Mouse (Mus musculus): Measurements from ENCODE around the gene Prune1.

Prune1 gene

DNA sequence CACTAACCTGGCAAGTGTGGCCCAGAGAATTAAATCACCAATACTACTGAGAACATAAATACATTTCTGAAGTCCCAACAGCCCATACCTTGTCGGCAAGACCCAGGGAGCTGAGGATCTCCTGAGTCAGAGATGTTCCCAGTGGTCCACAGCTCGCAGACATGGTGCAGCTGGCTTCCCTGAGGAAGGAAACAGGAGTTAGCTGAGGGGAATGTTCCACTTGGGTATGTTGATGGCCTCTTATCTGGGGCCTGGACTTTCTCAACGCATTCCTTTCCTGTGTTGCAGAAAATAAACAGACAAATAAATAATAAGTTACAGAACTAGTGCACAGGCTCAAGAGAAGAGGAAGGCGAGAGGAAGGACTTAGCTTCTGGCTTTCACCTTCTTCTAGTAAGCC, 24.4 kb upstream of the Prune1 start:
- DNase-seq (ENCODE audit: low spot score): no peak

DNA sequence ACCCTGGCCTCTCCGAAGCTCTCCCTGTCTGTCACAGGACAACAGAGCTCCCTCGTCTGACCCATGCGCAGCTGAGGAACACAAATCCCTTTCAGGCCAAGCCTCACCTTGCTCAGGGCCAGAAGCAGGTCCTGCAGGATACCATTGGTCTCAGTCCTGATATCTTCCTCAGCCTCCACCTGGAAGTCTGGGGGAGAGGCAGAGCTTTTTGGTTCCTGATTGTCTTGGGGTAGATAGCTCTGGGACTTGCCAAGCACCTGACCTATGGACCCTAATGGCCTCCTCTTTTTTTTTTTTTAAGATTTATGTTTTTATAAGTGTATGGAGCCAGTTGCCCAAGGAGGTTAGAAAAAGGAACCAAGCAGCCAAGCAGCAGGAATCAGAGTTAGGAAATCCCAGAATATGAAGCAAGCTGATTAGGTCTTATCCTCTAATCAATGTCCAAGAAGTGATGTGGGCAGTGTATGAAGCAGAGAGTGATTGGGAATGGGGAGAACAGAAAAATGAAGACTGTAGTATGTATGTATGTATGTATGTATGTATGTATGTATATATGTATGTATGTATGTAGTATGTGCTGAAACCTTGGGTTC, 19.4 kb upstream of the Prune1 start:
- no peak for DNase-seq (ENCODE audit: low spot score)

DNA sequence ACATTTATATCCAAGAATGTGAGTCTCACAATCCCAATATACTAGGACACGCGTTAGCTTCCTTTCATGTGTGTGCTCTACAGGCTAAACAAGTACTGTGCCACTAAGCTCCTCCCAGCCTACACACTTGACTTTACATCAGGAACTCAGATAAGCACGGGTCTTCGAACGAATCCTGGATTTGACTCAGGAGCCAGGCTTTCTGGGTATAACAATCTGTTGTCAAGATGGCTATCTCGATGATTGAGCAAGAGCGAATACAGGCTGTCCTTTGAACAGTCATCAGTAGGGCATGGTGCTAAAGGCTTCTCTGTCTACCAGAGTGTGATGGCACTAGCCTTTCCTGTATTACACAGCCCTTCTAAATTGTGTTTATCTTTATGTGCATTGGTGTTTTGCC, 16.1 kb upstream of the Prune1 start:
- no peak for DNase-seq (ENCODE audit: low spot score)

DNA sequence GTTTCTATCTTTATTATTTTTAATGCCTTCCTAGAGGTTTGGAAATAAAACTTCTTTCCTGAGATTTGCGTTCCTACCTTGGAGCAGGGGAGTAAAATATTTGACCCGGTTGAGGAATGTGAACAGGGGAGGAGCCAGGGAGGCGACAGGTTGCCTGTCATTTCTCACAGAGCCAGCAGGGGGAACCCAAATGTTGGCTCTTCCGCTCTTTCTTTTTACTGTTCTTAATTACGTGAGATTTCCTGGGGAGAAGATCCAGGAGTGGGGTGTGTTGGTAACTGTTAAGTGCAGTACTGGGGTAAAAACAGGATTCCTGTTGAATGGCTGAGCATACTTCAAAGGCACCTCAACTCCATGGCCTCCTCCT, 14.2 kb upstream of the Prune1 start:
- DNase-seq (ENCODE audit: low spot score): peak; percentile 45

DNA sequence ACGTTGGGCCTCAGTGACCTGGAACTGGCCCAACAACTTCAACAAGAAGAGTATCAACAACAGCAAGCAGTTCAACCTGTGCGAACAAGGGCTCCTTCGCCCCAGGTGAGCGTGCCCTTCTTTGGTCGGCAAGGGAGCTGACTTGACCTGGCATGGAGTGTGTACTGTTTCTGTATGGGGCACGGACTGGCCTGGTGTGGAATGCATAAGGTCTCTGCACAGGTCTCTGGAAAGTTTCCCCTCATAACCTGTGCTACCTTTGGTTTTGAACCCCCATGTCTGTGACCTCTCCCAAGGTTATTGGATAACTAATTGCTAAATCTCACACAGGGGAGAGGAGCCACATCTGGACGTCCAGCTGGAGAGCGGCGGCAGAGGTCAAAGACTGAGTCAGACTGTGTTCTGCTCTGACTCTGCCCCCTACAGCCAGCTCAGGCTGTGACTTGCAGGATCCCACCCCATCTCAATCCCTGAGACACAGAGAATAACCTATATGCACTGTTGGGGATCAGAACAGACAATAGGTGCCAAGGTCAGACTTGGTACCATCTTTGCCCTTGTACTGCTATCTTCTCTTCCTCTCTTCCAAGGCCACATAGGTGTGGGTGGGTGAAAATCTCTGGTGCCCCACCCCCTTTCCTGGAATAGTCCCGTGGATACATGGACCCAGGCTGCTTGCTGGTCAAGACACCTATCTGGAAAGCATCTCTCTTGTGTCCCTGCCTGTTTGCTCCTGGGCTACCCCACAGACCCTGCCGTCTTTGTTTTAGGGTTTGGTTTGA, 13.6 kb upstream of the Prune1 start:
- no peak for DNase-seq (ENCODE audit: low spot score)

DNA sequence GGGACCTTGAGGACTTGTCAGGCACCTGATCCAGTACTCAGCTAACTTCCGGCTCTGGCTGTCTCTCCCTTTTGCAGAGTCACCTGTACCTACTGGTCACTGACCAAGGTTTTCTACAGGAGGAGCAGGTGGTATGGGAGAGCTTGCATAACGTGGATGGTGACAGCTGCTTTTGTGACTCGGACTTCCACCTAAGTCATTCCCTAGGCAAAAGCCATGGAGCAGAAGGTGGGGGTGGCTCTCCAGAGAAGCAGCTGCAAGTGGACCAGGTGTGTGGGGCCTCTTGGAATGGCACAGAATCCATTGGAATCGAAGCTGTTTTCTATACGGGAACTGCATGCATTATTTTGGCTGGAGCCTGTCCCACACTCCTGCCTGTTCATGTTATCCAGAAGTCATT, 12.8 kb upstream of the Prune1 start:
- DNase-seq (ENCODE audit: low spot score): no peak

DNA sequence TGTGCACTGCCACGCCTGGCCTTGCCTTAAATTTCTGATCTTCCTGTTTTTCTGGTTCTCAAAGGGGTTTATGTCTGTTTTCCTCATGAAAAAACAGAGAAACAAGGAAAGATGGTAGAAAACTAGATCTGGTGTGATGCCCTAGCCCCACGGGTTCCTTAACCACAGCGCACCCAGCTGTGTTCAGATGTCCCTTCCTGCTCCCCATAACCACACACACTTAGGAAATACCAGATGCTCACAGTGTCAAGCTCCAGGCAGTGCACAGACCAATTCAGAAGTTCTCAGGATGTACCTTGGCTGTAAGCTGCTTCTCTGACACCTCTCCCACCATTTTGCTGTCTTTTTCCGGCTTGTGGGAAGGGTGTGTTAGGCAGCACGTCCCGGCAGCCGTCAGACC, 12.4 kb upstream of the Prune1 start:
- no peak for DNase-seq (ENCODE audit: low spot score)

DNA sequence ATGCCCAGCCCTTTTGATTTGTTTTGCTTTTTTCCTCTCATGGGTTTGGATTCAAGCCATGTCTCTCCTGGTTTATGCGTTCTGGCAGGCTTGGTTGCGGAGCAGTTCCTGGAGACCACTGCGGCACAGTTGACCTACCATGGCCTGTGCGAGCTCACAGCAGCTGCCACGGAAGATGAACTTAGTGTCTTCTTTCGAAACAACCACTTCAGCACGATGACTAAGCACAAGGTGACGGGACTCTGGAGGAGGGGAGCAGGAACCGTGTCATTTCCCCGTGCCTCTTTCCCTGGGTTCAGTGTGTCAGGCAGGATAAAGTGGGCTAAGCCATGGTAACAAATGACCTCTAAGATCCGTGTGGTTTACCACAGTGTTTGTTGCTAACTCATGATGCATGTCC, 11.7 kb upstream of the Prune1 start:
- DNase-seq (ENCODE audit: low spot score): no peak

DNA sequence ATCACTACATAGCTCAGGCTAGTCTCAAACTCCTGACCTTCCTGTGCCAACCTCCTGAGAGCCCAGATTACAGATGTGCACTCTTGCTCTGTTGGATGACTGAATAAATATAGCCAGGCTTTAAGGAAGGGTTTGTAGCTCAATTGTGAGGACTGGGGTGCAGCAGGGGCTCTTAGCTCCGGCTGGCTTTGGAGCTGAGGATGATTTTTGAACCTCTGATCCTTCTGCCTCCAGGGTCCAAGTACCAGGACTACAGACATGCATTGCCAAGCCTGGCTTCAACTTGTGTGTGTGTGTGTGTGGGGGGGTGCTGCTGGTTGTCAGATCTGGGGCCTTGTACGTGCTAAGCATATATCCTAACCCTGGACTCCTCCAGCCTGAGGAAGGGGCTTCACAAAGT, 11.0 kb upstream of the Prune1 start:
- no peak for DNase-seq (ENCODE audit: low spot score)

DNA sequence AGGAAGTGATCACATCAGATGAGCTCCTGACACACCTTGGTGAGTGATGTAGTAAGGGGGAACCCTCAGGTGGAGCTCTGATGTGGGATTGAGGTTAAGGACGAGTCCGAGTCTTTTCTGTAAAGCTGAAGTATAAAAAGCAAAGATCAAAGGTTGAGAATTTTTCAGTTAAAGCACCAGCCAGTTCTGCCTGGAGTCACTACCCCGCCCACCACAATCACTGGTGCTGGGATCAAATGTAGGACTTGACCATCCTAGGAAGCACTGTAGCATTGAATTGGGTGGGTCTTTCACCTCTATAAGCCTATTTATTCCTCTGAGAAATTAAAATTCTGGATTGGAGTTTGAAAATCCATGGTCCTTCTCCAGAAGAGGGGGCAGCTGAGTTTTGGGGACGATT, 9.2 kb upstream of the Prune1 start:
- DNase-seq (ENCODE audit: low spot score): no peak

DNA sequence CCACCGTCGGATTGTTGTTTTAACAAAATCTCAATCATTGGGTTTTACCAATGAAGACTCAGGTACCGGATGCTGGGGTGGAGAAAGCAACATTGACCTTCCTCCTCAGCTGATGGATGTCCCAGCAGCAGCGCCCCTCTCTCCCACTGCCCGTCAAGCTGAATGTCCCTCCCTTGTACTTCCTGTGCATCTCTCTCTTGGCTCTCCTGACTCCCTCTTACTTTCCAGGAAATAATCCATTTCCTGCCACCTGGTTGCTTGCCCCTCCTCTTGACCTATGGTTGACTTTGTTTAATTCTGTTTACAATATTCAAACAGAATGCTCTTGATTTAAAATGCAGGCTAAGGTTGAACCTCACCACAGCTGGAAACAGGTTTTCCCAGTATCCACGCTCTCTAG, 8.3 kb upstream of the Prune1 start:
- DNase-seq (ENCODE audit: low spot score): no peak

DNA sequence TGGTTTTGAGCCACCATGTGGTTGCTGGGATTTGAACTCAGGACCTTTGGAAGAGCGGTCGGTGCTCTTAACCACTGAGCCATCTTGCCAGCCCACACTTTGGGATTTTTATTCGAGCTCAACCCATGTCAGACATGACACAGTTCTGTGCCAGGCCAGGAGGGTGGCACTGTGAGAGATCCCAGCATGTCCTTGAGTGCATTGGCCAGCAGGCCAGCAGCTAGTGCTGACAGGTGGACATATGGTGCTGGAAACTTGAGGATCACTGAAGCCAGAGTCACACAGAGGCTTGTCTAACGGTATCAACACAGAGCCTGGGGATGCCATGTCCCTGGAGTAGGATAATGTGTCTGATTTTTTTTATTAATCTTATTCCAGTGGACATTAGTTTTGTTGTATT, 7.5 kb upstream of the Prune1 start:
- no peak for DNase-seq (ENCODE audit: low spot score)

DNA sequence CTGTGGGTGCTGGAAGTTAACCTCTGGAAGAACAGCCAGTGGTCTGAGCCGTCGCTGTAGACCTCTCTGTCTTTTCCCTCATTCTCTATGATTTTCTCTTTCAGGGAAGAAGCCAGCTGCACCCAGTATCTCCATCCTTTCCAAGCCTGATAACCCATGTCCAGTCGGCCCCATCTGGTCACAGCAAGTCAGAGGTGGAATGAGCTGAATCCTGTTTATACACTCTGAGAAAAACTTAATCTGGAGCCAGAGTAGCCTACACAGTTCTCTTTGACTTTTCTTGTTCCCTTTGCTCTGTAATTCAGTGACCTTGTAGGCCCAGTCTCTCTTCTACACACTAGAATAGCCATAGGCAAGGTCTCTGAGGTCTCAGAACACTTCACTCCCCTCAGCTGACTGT, 5.7 kb upstream of the Prune1 start:
- DNase-seq (ENCODE audit: low spot score): no peak

DNA sequence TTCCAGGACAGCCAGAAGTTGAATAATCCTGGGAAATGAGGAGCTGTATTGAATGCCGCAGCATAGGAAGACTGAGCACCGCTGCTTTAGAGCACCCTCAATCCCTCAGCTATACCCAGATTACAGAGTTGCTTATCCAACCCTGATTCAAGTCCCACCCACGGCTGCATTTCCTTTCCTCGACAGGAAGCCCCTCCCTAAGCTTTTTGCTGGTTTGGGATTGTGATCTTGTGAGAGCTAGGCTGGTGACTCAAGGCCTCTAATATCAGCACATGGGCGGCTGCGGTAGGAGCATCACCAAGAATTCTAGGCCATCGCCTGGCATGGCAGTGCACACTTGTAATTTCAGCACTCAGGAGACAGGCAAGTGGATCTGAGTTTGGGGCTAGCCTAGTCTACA, 4.6 kb upstream of the Prune1 start:
- DNase-seq (ENCODE audit: low spot score): no peak

DNA sequence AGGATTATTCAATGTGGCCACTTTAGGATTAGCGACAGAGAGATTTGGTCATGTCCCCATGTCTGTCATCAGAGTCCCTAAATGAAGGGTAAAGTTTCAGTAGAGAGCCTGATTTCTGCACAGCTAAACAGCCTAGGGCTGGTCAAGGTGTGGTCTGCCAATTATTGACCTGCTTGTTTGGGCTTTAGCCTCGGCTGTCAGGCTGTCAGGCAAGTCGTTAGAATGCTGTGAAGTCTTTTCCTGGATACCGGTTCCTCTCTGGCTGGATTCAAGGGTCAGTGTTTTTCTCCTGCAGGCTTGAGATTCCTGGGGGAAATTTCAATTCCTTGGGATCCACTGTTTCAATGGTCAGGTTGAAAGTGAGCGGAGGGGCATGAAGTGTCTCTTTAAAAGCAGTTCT, 4.1 kb upstream of the Prune1 start:
- no peak for DNase-seq (ENCODE audit: low spot score)

DNA sequence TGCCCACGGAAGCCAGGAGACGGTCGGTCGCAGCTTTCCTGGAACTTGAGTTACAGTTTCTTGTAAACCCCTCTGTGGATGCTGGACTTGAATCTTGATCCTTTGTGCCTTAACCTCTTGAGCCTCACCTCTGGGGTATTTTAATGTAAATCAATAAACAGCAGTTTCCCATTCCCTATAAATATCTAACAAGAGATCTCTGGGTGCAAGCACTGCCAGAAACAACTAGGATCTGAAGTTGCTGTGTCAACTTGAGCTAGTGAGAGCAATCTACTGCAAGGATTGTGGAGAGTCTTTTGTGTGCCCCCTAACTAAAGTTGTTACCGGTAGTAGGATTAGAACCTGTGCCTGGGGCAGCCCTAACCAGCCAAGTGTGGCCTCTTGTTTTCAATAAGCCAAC, 3.5 kb upstream of the Prune1 start:
- no peak for DNase-seq (ENCODE audit: low spot score)

DNA sequence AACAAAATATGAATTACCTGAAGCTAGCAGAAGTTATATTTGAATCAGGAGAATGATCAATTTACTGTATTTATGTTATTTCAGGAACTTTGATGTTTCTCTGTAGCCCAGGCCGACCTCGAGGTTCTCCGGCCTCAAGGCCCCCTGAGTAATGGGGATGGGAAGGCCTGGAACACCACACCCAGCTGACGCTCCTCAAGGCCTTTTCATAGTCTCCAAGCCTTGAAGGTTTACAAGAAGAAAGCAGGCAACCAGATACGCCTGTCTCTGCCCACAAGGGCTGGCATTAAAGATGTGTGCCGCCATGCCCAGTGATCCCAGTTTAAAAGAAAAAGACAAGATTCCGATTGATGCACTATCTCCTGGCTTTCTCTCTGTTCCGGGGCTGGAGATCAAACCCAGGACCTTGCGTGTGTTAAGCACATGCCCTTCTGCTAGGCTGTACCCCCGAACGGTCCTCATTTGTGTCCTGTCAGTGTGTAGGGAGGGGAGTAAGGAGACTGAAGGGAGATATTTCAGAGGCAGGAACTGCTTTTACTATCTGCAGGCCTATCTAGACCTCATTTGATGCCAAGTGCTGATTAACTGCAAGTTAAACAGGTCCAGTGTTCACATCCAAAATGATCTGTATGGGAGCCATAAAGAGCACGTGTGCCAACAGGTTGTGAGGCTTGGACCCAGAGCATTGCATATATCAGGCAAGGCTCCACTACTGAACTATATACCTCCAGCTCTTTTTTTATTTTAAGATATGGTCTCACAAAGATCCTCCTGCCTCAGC, 2.8 kb upstream of the Prune1 start:
- DNase-seq (ENCODE audit: low spot score): no peak

DNA sequence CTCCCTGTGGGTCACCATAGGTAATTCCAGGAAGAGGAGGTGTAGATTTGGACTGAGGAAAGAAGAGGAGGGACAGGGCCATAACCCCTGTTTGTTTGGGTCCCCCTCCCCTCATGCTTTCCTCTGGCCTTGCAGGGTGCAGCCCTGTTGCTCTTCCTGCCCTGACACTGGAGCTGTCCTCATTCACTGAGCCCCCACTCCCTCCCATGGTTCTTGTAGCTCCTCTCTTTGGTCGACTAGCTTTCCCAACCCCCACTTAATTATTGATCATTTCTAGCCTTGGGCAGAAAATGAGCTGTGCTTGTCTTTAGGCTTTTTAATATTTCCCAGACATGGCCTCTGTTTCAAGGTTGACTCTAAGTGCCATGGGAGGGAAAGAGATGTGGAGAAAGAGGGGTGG, 2.2 kb upstream of the Prune1 start:
- DNase-seq (ENCODE audit: low spot score): no peak

DNA sequence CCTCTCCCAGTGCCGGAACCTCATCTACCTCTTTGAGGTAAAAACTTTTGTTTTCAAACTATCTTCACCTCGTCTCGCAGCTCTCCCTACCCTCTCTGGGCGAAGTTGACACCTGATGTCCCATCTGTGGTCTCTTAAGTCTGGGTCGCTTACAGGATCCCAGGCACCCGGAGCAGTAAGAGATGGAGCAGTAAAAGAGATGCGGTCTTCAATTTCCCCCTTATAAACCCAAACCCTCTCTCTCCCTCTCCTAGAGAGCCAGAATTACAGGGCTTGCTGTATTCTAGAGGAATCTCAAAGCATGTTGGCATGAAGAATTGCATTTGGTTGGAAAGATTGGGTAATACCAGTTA, 1.7 kb upstream of the Prune1 start:
- DNase-seq (ENCODE audit: low spot score): no peak

DNA sequence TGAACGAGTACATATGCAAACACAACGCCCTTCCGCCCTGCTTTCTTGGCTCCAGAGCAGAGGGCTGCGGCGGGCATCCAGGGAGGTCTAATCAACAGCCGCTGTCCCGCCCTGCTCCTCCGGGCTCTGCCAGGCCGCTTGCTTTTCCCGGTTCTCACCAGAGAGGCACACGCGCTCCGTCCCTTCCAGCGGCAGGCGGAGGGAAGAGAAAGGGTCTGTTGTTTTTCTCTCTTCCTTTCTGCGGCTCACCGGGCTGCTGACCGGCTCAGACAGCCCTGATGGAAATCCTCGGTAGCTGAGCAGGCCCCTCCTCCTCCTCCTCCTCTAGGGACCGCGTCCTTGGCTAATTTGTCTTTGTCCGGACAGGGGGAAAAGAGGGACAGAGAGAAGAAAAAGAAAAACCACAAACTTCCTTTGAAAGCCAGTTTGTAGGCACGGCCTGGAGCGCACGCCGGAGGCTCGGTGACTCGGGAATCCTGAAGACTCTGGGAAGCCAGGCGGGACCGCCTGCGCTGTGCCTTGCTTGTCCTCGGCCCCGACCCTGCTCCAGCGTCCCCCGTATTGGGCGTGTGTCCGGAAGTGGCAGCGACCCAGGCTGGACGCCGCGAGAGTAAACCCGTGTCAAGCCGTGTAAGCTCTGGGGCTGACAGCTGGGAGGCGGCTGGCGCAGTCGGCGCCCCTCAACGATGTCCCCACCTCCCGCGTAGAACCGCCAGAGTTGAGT, 1.2 kb upstream of the Prune1 start:
- peak; percentile 70 for DNase-seq (ENCODE audit: low spot score)

DNA sequence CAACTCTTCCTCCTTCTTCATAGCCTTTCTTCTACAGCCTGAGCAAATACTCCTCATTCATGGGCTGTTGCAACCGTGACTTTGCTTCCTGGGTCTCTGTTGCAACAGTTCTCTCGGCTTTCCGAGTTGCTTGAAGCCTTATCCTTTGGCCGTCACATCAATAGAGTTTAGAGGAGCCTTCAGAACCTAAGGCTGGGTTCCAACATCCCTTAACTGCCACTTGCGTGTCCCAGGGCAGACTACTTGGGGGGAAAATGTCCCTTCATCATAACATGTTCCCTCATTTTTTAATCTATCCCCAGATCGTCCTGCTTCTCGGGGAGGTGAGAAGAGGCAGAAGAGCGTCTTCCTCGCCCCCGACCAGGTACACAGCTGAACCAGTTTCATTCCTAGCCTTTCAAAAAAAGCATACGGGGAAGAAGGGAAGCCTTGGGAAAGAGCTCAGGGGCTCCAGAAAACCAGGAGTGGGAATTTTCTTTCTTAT, 547 bp upstream of the Prune1 start:
- DNase-seq (ENCODE audit: low spot score): peak; percentile 35

DNA sequence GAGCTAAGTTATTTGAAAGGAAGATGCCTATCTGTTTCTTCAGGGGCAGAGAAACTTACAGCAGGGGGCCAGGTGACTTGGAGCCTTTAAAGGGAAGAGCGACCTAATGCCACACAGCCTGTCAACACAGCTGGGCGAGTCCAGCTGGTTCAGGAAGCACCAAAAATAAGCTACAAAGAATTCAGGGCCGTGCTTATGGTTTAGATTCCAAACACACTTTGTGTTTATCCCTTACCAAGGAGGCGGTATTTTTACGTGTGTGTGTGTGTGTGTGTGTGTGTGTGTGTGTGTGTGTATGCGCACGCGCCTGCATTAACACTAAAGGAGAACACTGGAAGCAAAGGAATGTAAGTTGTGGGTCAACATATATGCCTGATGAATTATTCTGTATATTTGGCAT, 1.1 kb downstream of the Prune1 start:
- no peak for DNase-seq (ENCODE audit: low spot score)

DNA sequence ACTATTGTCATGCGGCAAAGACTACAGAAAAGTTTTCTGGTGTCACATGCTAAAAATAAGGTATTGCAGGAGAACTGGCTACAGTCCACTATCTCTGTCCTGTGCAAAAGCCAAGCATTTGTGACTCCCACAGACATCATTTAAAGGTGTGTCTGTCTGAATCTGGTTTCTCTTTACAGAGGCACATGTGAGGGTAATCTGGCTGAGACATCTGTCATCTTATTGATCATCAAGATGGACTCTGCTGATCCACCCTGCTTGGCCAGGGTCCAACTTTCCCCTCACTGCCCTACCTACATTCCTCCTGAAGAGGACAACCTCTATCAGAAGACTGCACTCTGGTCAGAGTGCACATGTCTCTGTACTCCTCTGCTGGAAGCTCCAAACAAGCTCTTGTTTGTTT, 4.7 kb downstream of the Prune1 start:
- DNase-seq (ENCODE audit: low spot score): no peak
